Mouse (Mus musculus) MEL (cell line): ENCODE measurements around the gene Treh. TPM values are rescaled to one million over a fixed set of nuclear protein-coding genes. Genes with fewer than 3 reads are reported as not detected.

Experiments used
- DNase-seq: peaks from one replicate; pipeline ENCODE4 v3.0.0; 2011; ENCODE audit warnings: low read depth, low spot score
- H3K27ac ChIP-seq: 2 replicates; pipeline ENCODE4 v1.5.1; 2012; ENCODE audit warnings: low read depth, mild to moderate bottlenecking, control low read depth, low read length, moderate library complexity; ENCODE audit not compliant: control insufficient read depth
- H3K27me3 ChIP-seq, 2 experiments: fragments of 150-350 bp in 1 of 2; sonication (generic) in 1 of 2; 2 replicates each; pipeline ENCODE4 v1.6.1; 2012; ENCODE audit warnings: low read length in 2 of 2, mild to moderate bottlenecking in 2 of 2, improper control_type of control experiment in 1 of 2, moderate library complexity in 1 of 2; ENCODE audit not compliant: insufficient read depth in 2 of 2, control insufficient read depth in 1 of 2
- H3K36me3 ChIP-seq, 2 experiments: 2 replicates each; pipeline ENCODE4 v1.6.1; 2012 to 2014; ENCODE audit warnings: low read length in 2 of 2, improper control_type of control experiment in 1 of 2, inconsistent platforms in 1 of 2, mild to moderate bottlenecking in 1 of 2; ENCODE audit not compliant: insufficient read depth in 2 of 2, control insufficient read depth in 1 of 2
- H3K4me1 ChIP-seq, 2 experiments: fragments of 150-350 bp in 1 of 2; sonication (generic) in 1 of 2; 2 replicates each; pipeline ENCODE4 v1.6.1; 2012; ENCODE audit warnings: low read length in 2 of 2, improper control_type of control experiment in 1 of 2, mild to moderate bottlenecking in 1 of 2; ENCODE audit not compliant: insufficient read depth in 2 of 2, control insufficient read depth in 1 of 2
- H3K4me3 ChIP-seq, 2 experiments: fragments of 150-350 bp in 1 of 2; sonication (generic) in 1 of 2; 2 replicates each; pipeline ENCODE4 v1.5.1; 2012; ENCODE audit warnings: low read depth in 2 of 2, low read length in 2 of 2, mild to moderate bottlenecking in 2 of 2, moderate library complexity in 2 of 2, control low read depth in 1 of 2, improper control_type of control experiment in 1 of 2; ENCODE audit not compliant: control insufficient read depth in 1 of 2, insufficient read depth in 1 of 2
- H3K79me2 ChIP-seq: 2 replicates; pipeline ENCODE4 v1.6.1; 2012; ENCODE audit warnings: mild to moderate bottlenecking, low read length, moderate library complexity; ENCODE audit not compliant: control insufficient read depth, poor library complexity, insufficient read depth
- H3K9ac ChIP-seq: 2 replicates; pipeline ENCODE4 v1.6.1; 2012; ENCODE audit warnings: low read depth, mild to moderate bottlenecking, control low read depth, low read length, moderate library complexity; ENCODE audit not compliant: control insufficient read depth, poor library complexity, severe bottlenecking
- H3K9me3 ChIP-seq: fragments of 150-350 bp; sonication (generic); replicated peaks from 2 replicates; pipeline ENCODE4 v1.6.1; 2012; ENCODE audit warnings: mild to moderate bottlenecking, low read length, improper control_type of control experiment, moderate library complexity; ENCODE audit not compliant: insufficient read depth
- BHLHE40 ChIP-seq: IDR thresholded peaks from 2 replicates; pipeline ENCODE4 v1.6.1; 2012; ENCODE audit warnings: low read depth, mild to moderate bottlenecking, inconsistent platforms, low read length, improper control_type of control experiment, borderline replicate concordance
- CHD2 ChIP-seq: IDR thresholded peaks from 2 replicates; pipeline ENCODE4 v1.6.1; 2011; ENCODE audit warnings: low read length, improper control_type of control experiment
- E2F4 ChIP-seq: IDR thresholded peaks from 2 replicates; pipeline ENCODE4 v1.6.1; 2011; ENCODE audit warnings: low read depth, low read length, improper control_type of control experiment, borderline replicate concordance
- EP300 ChIP-seq, 2 experiments: IDR thresholded peaks; 2 replicates each; pipeline ENCODE4 v1.6.1; 2011; ENCODE audit warnings: improper control_type of control experiment in 2 of 2, low read length in 2 of 2, low read depth in 1 of 2, mild to moderate bottlenecking in 1 of 2
- ETS1 ChIP-seq: IDR thresholded peaks from 2 replicates; pipeline ENCODE4 v1.6.1; 2012; ENCODE audit warnings: low read depth, mild to moderate bottlenecking, inconsistent platforms, low read length, improper control_type of control experiment, moderate library complexity
- GABPA ChIP-seq: IDR thresholded peaks from 2 replicates; pipeline ENCODE4 v1.6.1; 2012; ENCODE audit warnings: low read depth, mild to moderate bottlenecking, inconsistent platforms, low read length, improper control_type of control experiment, moderate library complexity
- GATA1 ChIP-seq: IDR thresholded peaks from 2 replicates; pipeline ENCODE4 v1.6.1; 2011; ENCODE audit warnings: low read depth, low read length, improper control_type of control experiment
- HCFC1 ChIP-seq: IDR thresholded peaks from 2 replicates; pipeline ENCODE4 v1.6.1; 2012; ENCODE audit warnings: low read depth, mild to moderate bottlenecking, inconsistent platforms, low read length, improper control_type of control experiment, moderate library complexity
- JUND ChIP-seq: IDR thresholded peaks from 2 replicates; pipeline ENCODE4 v1.6.1; 2011; ENCODE audit warnings: low read depth, mild to moderate bottlenecking, improper control_type of control experiment, low read length
- KAT2A ChIP-seq: conservative IDR thresholded peaks from 2 replicates; pipeline ENCODE4 v1.6.1; 2012; ENCODE audit warnings: low read depth, low read length, improper control_type of control experiment, inconsistent platforms
- MAFK ChIP-seq: IDR thresholded peaks from 2 replicates; pipeline ENCODE4 v1.6.1; 2011; ENCODE audit warnings: low read depth, mild to moderate bottlenecking, low read length, improper control_type of control experiment, borderline replicate concordance
- MAX ChIP-seq: IDR thresholded peaks from 2 replicates; pipeline ENCODE4 v1.6.1; 2011; ENCODE audit warnings: low read length, improper control_type of control experiment
- MAZ ChIP-seq: IDR thresholded peaks from 2 replicates; pipeline ENCODE4 v1.6.1; 2012; ENCODE audit warnings: low read depth, mild to moderate bottlenecking, inconsistent platforms, low read length, improper control_type of control experiment
- MEF2A ChIP-seq: IDR thresholded peaks from 2 replicates; pipeline ENCODE4 v1.6.1; 2014; ENCODE audit warnings: low read depth, mild to moderate bottlenecking, inconsistent platforms, low read length, improper control_type of control experiment; ENCODE audit not compliant: poor library complexity, insufficient replicate concordance, severe bottlenecking; ENCODE audit errors: extremely low read depth
- MXI1 ChIP-seq: IDR thresholded peaks from 2 replicates; pipeline ENCODE4 v1.6.1; 2011; ENCODE audit warnings: mild to moderate bottlenecking, low read depth, low read length, improper control_type of control experiment
- RAD21 ChIP-seq: IDR thresholded peaks from 2 replicates; pipeline ENCODE4 v1.6.1; 2011; ENCODE audit warnings: mild to moderate bottlenecking, low read depth, low read length, improper control_type of control experiment
- RCOR1 ChIP-seq: IDR thresholded peaks from 2 replicates; pipeline ENCODE4 v1.6.1; 2012; ENCODE audit warnings: low read depth, mild to moderate bottlenecking, inconsistent platforms, low read length, improper control_type of control experiment
- SIN3A ChIP-seq: IDR thresholded peaks from 2 replicates; pipeline ENCODE4 v1.6.1; 2012; ENCODE audit warnings: low read length, improper control_type of control experiment, inconsistent platforms
- SMC3 ChIP-seq: IDR thresholded peaks from 2 replicates; pipeline ENCODE4 v1.6.1; 2011; ENCODE audit warnings: low read depth, low read length, improper control_type of control experiment
- TAL1 ChIP-seq: IDR thresholded peaks from 2 replicates; pipeline ENCODE4 v1.6.1; 2012; ENCODE audit warnings: mild to moderate bottlenecking, inconsistent platforms, low read length, moderate library complexity, mixed read lengths
- TBP ChIP-seq: IDR thresholded peaks from 2 replicates; pipeline ENCODE4 v1.8.0; 2011; ENCODE audit warnings: low read depth, low read length, improper control_type of control experiment
- TCF12 ChIP-seq: IDR thresholded peaks from 2 replicates; pipeline ENCODE4 v1.6.1; 2014; ENCODE audit warnings: low read depth, mild to moderate bottlenecking, inconsistent platforms, low read length, improper control_type of control experiment, moderate library complexity
- USF1 ChIP-seq: IDR thresholded peaks from 2 replicates; pipeline ENCODE4 v1.6.1; 2014; ENCODE audit warnings: low read depth, mild to moderate bottlenecking, inconsistent platforms, low read length, improper control_type of control experiment, moderate library complexity
- ZC3H11A ChIP-seq: IDR thresholded peaks from 2 replicates; pipeline ENCODE4 v1.6.1; 2012; ENCODE audit warnings: low read depth, mild to moderate bottlenecking, inconsistent platforms, low read length, improper control_type of control experiment
- ZKSCAN1 ChIP-seq: IDR thresholded peaks from 2 replicates; pipeline ENCODE4 v1.6.1; 2012; ENCODE audit warnings: low read depth, mild to moderate bottlenecking, inconsistent platforms, low read length, improper control_type of control experiment, moderate library complexity
- ZNF384 ChIP-seq: IDR thresholded peaks from 2 replicates; pipeline ENCODE4 v1.6.1; 2012; ENCODE audit warnings: low read depth, mild to moderate bottlenecking, inconsistent platforms, low read length, improper control_type of control experiment
- polyA plus RNA-seq, 2 experiments: library from polyadenylated mRNA; stranded (reverse) in 1 of 2; unstranded in 1 of 2; fragments of >175 nt in 1 of 2; fragments of >200 nt in 1 of 2; gene quantifications; 2 replicates each; pipeline versions ENCODE4 v1.2.1 to v1.2.4; 2012; ENCODE audit warnings: low replicate concordance in 2 of 2, low read depth in 1 of 2; ENCODE audit not compliant: insufficient read length in 2 of 2, insufficient read depth in 1 of 2, missing spikeins in 1 of 2
- total RNA-seq: library from RNA; depleted of rRNA; stranded (reverse); fragments of 300-350 nt; gene quantifications from 2 replicates; pipeline ENCODE4 v1.2.3, GENCODE M21; 2012

The Treh gene
- total and polyA plus RNA-seq, 3 experiments, result not detected

- DNase-seq, result no peak
- Histone ChIP-seq H3K27ac (no peak overlapping the region), H3K27me3 (no peaks in the 10 kb centered on the region), H3K4me3 (no peak overlapping the region), H3K79me2 (no peaks in the 10 kb centered on the region; the same call in 1 of the 2 replicates), H3K9ac (no peak overlapping the region), H3K4me1 (peaks cover 36 to 48% of the 10 kb centered on the region in 2 experiments), H3K9me3 (no peaks in the 10 kb centered on the region), H3K36me3 (peaks cover 0 to 31% of the 10 kb centered on the region in 2 experiments; a peak in 2 of 4 replicates)
- TF ChIP-seq MEF2A (no peak), USF1 (peak; percentile 4; the same call in 1 of the 2 replicates), GABPA (no peak), KAT2A (no peak)
Measured at GRCm38 (mm10) chr9:44717822-44718242, 44.8 kb downstream of the Treh start.

GRCm38 (mm10) chr9:44718937-44719631, 46.1 kb downstream of the Treh start:
- H3K27me3 ChIP-seq, result no peaks in the 10 kb centered on the region
- TF ChIP-seq ZNF384 (0 out of 2 replicates have a peak, but pooled peaks have one; percentile 25), SIN3A (no peak; the same call in 1 of the 2 replicates), E2F4 (no peak), MAX (no peak), GATA1 (peak; percentile 67), ZC3H11A (no peak), ETS1 (peak; percentile 68), TBP (no peak), TAL1 (no peak), EP300 (IDR thresholded peaks at IDR 0.05; ENCODE audit: low read depth in 1 of 2, low read length in 2 of 2) (peak; percentile 58 to 63; a peak in 3 of 4 replicates), MAFK (no peak), BHLHE40 (peak; percentile 68; the same call in 1 of the 2 replicates), SMC3 (no peak), CHD2 (no peak), GABPA (no peak), MXI1 (no peak), TCF12 (peak; percentile 74), HCFC1 (0 out of 2 replicates have a peak, but pooled peaks have one; percentile 13), RAD21 (no peak), RCOR1 (peak; percentile 49; the same call in 1 of the 2 replicates), MAZ (no peak), JUND (no peak), ZKSCAN1 (no peak)
- 0 out of 2 replicates have a peak overlapping the region, but pooled peaks have one; percentile 26 for H3K27ac ChIP-seq
- no peaks in the 10 kb centered on the region for H3K9me3 ChIP-seq
- no peak overlapping the region for H3K4me3 ChIP-seq
- H3K79me2 ChIP-seq, result no peaks in the 10 kb centered on the region; the same call in 1 of the 2 replicates
- peaks cover 32 to 50% of the 10 kb centered on the region in 2 experiments for H3K4me1 ChIP-seq
- H3K36me3 ChIP-seq, result peaks cover 0 to 31% of the 10 kb centered on the region in 2 experiments; a peak in 2 of 4 replicates
- no peak overlapping the region for H3K9ac ChIP-seq
- DNase-seq, result peak; percentile 52
